Mouse (Mus musculus): ENCODE data around the gene Mtif3.

GRCm38 (mm10) chr5:146994973-146995372 lies 31.4 kb upstream of the Mtif3 start:
- TF ChIP-seq CTCF (IDR thresholded peaks at IDR 0.05; ENCODE audit: borderline replicate concordance, extremely low read depth, insufficient read depth, insufficient read length) (no peak), POLR2A (IDR thresholded peaks at IDR 0.05; ENCODE audit: borderline replicate concordance, extremely low read depth, insufficient read depth, insufficient read length, poor library complexity, severe bottlenecking) (no peak)

Measured in brain, embryonic 14.5 days (tissue).